Mouse (Mus musculus) heart, postnatal 0 days (tissue): ENCODE data around the gene AC124502.3.

Experiments used
- CTCF ChIP-seq: IDR thresholded peaks from 2 replicates; pipeline ENCODE4 v1.5.1; 2016; ENCODE audit warnings: antibody characterized with exemption, control low read depth, low read depth
- EP300 ChIP-seq: IDR thresholded peaks from 2 replicates; pipeline ENCODE4 v1.6.1; 2016; ENCODE audit warnings: antibody characterized with exemption, low read depth

DNA sequence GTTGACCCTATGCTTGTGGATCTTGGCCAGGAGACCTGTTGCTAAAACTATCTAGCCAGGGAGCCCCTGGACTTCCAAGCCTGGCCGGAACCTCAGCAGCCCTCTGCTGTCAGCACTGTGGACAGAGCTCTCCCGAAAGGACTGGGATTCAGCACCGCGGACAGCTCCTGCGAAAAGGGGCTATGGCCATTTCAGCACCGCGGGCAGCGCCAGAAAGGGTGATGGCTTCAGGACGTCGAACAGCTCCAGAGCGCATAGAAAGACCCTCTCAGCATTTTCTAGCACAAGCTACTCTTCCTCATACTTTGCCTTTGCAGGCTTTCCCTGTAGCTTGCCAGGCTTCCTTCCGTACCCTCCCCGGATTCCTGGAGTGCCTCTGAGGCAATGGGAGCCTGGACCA lies 49.7 kb upstream of the AC124502.3 start:
- TF ChIP-seq EP300 (no peak), CTCF (peak; percentile 22; the same call in 1 of the 2 replicates)
